Mouse (Mus musculus) brain, embryonic 18.5 days (tissue): ENCODE data around the gene Gm884.
"Not testable (repeated sequence)": the region's sequence is repeated elsewhere in the genome, so short reads cannot be mapped to it uniquely, and the experiment has no call there.

Source experiments
- DNase-seq: peaks from one replicate; pipeline ENCODE4 v3.0.0-alpha.2; 2012; ENCODE audit warnings: low read depth, low spot score

The Gm884 gene

DNA sequence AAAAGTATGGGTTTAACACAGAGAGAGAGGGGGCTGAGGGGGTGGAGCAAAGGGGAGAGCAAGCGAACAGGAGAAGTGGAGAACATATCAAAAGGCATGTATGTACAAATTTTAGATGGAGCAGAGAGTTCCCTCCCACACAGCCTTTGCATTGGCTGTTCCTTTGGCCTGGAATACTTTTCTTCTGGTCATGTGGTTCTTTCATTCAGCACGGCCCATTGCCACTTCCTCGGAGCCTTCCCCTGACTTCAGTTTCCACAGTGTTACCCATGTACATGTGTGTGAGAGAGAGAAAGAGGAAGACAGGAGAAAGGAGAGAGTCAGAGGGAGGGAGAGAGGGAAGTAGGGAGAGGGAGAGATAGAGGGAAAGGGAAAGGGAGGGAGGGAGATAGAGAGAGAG lies 14.5 kb upstream of the Gm884 start:
- DNase-seq: no peak

DNA sequence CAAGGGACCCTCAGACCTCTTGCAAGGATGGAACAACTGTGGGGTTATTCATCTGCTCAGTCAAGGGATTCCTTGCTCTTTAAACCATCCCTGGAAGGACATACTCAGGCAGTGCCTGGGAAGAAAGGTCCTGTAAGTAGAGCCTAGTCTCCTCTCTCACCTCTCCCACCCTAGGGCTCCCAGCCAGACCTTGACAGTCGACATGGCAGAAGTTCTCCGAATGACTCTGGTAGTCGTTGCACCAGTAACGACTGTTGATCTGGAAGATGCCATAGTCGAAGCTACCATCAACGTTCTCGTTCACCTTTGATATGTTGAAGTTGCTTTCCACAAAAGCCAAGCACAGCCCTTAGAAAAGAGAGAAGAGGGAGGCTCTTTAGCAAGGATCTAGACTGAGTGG lies 13.9 kb upstream of the Gm884 start:
- DNase-seq: no peak

DNA sequence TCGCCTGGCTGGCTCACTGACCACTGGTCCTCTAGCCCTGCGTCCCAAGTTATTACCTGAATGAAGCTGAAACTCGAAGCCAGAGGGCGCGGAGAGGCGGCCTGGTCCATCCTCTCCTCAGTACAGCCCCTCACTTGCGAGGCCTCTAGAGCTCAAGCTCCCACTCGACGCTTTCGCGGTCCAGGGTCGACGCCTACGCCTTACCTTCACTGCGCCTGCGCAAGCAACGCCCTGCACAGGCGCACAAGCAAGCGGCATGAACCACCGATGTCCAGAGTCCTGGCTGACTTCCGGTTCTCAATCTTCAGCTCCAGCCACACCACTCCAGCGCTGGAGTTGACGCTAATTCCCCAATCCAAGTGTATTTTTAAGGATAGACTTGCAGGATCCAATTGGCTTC lies 6.5 kb upstream of the Gm884 start:
- DNase-seq: no peak

DNA sequence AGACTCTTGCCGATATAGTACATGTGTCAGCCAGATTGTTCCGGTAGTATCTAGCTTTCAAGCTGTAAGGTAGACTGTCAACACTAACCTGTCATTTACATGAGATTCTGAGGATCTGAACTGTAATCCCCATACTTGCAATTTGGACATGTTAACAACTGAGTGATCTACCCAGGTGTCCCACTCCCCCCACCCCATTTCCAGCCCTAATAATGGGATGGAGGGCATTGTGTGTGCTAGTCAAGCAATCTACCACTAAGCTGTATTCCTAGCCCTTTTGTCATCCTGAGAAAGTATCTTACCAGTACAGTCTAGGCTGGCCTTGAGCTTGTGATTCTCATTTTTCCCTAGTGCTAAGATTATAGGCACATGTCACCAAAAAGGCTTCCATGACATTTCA lies 10.2 kb downstream of the Gm884 start:
- no peak for DNase-seq

DNA sequence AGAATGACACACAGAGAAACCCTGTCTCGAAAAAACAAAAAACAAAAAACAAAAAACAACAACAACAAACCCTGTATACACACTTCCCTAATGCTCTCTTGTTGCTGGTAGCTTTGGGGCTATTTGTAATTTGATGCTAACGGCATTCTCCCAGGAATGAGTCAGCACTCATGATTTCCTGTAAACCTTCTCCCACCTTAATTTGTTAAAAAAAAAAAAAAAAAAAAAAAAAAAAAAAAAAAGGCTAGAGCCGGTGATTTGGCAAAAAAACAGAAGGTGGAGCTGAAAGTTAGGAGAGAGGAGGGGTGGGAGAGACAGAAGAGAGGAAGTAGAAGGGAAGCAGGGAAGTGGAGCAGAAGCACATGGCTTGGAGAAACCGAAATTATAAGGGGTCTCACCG lies 14.3 kb downstream of the Gm884 start:
- DNase-seq: no peak

DNA sequence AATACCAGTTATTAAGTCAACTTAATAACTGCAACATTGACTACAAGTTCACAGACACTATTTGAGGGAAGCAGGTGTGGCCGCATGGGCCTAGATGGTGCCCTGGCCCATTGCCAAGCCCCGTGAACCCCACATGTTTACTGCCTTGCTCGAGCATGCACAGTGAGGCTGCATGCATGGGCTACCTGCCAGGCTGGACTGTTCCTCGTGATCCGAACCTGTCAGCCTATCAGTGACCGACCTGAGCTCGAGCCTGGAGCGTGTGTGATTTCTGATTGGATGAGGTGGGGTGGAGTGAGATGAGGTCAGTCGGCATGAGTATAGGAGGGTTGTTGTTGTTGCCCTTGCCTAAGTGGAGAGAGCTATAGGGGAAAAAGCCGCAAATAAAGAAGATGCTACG lies 42.6 kb downstream of the Gm884 start:
- no peak for DNase-seq

DNA sequence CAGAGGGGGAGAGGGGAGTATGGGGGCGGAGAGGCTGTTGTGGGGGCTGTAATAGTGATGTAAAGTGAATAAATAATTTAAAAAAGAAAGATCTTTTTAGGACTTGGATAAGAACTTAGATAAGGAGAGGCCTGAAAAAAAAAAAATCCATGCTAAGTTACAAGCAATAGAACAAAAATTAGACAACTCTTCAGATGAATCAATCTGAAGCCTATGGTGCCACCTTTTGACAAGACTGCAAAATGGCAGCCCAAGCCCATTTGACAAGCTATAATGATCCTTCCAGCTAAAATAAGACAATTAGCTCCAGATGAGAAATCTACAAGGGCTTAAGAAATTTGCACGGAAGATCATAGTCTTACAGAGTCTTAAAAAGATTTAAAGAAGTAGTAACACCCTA lies 64.9 kb downstream of the Gm884 start:
- DNase-seq: no peak

DNA sequence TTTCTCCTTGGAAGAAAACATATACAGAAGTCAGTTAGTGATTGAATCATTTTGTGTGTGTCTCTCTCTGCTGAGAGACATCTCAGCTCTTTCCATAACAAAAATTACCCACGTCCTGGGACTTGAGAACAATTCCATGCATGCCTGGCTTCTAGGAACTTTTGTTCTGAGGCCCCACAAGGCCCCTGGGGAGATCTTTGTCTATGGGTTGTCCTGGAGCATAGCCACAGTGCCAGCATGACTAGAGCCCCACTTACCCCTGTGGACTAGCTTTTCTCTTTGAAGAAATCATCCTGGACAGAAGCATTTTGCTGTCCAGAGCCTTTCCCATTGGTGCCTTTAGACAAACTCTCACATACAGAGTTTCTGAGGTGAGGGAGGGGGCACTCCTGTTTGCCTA lies 86.0 kb downstream of the Gm884 start:
- DNase-seq: not testable (repeated sequence)

DNA sequence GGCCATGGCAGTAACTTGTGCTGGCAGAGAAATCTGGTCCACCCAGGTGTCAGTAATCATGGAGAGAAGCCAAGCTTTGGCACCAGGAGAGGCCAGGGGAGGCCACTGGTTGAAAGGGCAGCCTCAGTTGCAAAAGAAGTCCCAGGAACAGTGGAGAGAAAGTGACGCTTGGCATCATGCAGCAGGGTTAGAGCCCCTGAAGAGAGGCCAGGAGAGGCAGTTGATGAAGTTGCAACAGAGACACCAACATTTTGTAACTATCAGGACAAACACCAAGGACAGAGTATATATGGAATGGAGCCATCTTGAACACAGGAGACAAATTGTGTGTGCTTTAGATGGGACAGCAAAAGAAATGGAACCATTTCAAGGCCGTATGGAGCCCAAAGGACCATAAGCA lies 108.8 kb downstream of the Gm884 start:
- DNase-seq: no peak

DNA sequence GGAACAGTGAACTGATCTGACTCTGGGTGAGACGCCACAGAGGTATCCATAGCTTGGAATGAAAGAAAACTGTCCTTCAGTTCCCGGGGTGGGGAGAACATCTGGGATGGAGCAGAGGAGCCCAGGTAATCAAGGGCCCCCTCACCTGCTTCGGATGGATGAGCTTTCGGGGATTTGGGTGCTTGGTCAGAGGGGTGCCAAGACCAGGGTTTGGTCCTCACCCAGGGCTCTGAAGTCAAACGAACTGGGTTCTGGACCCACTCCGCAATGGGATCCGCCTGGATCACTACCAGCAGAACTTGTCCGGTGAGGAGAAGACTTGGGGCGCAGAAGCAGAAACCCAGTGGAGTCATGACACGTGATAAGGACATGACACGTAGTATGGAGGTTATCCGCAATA lies 116.4 kb downstream of the Gm884 start, which contains the start of gene Lrrc37a:
TSS of gene Lrrc37a (minus strand) at position 101 of the 400 bp plus-strand sequence.
- DNase-seq: no peak
